Mouse (Mus musculus) erythroid progenitor cell, adult 5-6 weeks (primary cell): Measurements from ENCODE around the gene Slc25a13. TPM values are rescaled to one million over a fixed set of nuclear protein-coding genes. Genes with fewer than 3 reads are reported as not detected.

Source experiments
- ATAC-seq: replicated peaks from 2 replicates; pipeline ENCODE4 v1.8.0; 2016; ENCODE audit warnings: moderate number of reproducible peaks, mild to moderate bottlenecking, moderate TSS enrichment, inconsistent platforms; ENCODE audit not compliant: poor library complexity, low FRiP score, severe bottlenecking
- total RNA-seq, 2 experiments: library from RNA; stranded (forward) in 1 of 2; stranded (reverse) in 1 of 2; fragments of 150-400 nt in 1 of 2; fragments of 186-747, 209-891 nt in 1 of 2; gene quantifications; 2 replicates each; pipeline versions ENCODE4 v1.2.3 to v1.2.4; 2015 to 2017; ENCODE audit warnings: low replicate concordance in 2 of 2

Slc25a13 gene
- total RNA-seq, 2 experiments from 2014 or later, result 0.38 to 4.2 TPM

DNA sequence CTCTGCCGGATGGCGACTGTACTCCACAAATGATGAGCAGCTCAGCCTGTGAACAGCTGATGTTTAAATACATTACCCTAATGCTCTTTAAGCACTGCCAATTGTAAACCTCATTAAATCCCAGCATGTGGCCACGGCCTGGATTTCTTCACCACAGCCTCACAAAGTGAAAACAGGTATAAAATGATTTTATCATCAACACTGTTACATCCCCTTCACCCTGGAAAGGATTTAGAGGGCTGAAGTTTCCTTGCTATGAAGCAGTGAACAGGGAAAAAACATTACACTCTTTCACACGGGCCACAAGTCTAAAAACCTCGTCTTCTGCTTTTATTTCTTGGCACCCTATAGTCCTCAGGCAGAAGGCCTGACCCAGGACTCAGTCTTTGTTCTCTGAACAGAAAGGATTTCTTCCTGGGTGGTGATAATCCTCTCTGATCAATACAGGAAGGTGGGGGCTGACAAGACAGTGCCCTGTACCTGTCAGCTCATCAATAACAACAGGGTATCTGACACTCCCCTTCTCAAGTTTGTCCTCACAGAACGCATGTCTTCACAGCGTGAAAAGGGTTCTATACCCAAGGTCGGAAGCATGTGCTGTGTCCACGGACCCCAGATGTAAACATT is 42.9 kb downstream of the Slc25a13 start:
- ATAC-seq, result no peak

DNA sequence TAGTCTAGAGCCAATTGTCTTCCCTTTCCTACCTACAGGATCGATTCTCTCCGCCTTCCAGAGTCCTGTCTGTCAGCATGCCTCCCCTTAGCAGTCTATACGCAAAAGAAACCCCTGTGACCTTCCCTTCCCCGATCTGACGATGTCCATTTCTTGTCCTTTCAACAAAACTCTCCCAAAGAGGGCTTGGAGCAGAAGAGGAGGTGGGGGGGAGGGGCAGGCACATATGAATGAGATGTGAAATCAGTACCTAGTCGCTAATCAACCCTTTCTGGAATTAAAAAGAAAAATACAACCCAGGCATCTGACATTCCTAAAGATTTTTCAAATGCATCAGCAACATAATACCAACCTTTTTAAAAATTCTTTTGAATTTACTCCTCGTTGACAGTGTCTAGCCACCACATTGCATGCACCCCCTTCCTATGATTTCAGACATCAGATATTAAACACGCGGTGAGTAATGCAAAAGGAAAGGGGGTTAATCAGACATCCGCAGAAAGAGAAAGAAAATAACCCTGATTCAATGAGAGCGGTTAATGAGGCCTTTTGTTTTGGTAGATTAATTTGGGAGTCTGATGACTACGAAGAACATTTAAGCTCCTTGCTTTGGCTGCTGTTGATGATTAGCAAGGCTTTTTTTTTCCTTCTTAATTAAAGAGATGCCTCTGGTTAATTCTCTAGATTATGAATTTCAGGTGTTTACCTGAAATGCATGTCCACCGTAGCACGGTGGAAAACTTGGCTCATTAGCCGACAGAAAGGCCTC is 43.6 kb downstream of the Slc25a13 start:
- ATAC-seq, result no peak

DNA sequence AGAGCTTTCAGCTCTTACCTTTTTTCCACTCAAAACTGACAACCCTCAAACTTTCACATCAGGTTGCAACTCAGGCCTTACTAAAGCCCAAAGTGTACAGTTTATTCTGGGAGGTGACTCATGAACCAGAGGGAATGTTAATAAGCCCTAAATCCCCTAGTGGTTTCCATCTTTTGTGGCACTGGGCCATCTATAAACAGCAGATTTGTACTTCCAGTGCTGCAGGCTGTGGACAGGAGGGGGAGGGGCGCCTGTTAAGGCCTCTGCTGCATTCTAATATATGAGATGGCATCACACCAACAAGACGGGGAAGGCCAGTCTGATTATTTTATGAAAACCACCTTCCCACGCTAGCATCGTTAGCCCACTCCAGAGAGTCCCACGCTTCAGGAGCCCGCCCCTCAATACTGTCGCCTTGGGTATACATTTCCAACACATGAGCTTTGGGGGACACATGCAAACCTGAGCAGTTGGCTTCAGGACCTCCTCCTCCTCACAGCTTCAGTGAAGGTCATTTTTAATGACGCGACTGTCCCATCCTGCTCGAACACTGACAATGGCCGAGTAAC is 48.3 kb downstream of the Slc25a13 start:
- ATAC-seq, result no peak

DNA sequence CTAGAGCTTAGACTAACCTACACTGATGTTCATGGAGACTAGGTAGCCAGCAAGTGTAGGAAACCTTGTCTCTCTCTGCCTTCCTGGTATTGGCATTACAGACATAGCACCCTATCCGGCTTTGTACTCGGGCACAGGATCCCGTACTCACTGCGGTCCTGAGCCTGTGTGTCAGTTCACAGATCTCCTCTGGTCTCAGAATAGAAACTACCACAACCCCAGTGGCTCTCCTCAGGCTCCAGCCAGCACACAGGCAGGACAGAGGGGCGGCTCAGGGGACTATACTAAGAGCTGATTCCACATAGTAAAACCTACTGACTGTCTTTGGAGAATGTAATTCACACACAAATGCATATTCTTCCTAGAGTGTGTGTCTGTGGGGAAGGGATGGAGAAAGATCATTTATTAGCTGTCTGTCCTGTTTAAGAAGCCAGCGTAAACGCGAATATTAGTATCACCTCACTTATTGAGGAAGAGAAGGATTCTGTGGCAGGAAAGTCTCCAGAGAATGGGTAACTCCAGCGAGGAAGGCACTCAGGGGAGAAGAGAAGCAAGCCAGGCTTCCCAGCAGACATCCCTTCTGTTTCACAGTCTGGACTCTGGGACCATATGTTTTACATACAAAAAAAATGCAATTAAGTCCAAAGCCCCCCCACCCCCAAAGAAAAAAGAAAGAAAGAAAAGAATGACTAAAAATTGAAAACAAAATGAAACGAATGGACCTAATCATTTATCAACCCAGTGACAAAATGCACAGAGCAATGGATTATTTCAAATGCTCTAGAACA is 49.4 kb downstream of the Slc25a13 start:
- no peak for ATAC-seq

DNA sequence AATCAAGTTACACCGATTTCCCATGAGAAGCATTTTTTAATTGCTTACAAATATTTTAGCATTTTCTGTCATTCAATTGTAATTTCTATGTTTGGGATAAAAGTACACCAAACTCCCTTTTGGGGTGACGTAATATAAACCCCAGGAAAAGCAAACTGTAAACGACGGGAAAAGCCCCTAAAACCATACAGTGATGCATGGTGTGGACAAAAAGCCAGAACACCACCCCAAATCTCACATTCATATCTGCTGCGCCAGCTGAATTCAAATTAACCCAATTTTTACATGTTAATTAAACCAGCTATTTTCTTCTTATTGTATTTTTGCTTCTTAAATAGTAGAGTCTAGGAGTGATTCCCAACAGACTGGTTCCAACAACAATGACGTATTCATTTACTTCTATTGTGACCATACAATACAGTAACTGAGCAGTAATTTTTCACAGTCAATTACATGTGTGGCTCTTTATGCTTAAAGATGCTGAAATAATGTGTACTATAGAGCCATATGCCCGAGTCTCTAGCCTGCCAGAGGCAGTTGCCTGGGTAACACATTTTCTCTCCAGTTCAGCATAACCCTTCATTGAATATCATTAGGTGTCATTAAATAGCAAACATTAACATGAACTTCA is 53.9 kb downstream of the Slc25a13 start:
- ATAC-seq, result no peak

DNA sequence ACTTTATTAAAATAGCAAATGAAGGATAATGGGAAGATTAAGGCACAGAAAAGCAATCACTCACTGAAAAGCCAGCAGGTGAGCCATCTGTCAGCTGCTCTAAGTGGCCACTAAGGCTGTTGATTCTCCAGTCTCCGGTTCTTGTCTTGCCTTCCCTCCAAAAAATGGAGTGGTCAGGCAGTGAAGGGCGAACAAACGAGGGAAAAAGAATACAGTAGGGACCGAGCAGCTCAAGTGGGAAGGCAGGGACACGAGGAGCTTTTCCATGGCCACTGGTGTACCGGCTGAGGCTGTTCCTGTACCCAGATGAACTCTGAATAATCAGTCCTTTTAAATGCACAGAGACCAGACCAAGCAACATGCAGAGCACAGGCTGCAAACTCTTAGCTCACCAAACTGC is 54.8 kb downstream of the Slc25a13 start:
- no peak for ATAC-seq

DNA sequence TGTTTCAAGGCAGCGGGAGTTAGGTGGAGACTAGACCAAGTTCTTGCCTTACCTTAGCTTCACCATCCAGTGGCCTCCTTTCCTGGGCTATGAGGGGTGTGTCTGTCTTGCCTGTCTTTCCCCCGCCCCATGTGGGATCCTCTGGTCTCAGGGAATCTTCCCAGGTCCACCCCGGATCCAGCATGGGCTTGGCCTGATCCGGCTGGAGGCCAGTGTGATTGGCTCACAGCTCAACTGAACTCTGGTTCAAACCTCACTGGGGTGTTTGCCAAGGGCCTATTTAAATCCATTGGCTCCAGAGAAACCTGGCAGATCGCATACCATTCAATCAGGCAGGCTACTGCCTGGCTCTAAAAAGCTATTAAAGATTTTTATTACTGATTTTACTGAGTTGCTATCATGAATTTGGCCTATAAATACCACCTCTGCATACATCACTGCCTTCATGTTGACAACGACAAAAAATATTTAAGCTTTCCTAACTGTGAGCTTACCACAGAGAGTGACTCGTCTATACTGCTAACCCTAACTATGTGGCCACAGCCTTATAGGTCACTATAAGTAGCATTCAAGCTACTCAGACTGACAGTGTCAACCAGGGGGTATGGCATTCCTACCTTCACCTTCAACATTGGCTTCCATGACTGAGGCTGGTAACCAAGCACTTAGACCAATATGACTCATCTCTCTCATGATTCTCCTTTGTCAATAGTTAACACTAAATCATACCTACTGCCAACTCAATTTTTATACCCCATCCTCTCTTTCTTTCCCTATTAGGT is 56.1 kb downstream of the Slc25a13 start:
- no peak for ATAC-seq

DNA sequence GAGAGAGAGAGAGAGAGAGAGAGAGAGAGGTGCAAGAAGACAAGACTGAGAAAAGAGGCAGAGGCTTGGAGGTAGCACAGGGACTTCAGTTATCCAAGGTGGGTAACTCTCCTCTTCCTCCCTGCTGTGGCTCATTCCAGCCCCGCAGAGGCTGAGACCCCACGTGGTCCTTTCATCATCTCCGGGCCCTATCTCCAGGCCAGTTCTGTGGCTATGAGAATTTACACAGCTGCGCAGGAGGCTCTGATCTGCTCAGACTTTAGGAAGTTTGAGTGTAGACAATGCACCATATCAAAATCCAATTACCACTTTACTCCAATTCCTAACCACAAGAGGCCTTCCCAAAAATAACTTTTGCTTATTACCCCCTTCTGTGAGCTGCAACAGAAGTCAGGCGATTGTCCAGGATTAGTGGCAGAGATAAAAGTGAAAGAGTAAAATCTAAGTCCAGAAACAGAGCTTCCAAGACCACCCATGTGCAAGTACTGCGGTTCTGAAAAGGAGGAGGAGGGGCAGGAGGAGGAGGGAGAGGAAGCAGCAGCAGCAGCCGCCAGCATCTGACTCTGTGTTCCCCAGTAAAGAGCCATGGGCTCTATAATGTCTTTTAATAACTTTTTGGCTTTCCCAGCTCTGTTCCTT is 57.6 kb downstream of the Slc25a13 start:
- ATAC-seq, result no peak

DNA sequence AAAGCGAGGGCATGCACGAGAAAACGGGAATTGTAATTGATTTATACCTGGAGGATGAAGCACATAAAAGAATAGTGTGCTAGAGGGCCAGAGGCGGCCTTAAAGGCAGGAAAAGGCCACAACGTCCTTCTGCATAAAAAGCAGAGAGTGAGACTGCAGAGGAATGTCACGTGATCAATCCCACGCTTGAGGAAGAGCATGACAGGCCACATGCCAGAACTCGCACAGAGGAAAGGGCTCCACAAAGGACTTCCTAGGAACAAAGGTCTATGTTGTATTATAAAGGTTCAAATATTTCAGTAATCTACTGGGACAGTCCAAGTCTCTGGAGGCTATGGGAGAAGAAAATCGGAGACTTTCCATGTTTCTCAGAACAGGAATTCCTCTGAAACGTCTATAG is 63.5 kb downstream of the Slc25a13 start:
- ATAC-seq, result no peak

DNA sequence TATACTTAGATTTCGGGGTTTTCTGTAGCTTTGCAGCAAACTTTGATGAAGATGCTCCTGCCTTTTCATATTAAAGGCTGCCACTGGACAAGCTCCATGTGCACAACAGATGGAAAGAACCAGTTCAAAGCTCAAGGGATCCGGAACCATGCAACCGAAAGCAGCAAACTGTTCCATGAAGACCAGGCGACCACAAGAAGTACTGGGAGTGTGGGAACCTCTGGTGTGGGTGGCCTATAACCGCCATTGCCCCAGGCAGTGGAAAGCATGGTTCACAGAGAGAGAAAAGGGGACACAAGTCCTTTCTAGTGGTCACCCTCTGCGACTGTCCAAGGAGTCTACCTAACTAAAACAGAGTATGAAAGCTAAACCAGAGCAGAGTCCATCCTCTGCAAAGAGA is 66.2 kb downstream of the Slc25a13 start:
- ATAC-seq, result no peak

DNA sequence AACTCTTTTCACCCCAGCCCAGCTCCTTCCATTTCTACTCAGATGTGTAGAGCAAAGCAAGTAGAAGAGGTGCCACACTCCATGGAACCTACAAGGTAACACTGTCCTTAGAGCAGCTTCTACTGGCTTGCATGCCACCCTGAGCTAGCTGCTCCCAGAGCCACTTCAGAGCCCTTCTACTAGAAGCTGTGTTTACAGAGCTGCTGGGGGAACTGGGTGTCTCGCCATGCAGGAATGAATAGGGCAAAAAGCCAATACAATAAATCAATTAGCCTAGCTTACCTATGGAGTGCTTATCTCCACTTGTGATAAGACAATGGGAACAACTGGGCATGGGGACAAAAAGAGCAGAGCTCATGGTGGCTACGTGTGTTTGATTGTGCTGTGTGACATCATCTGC is 67.2 kb downstream of the Slc25a13 start:
- ATAC-seq, result no peak

DNA sequence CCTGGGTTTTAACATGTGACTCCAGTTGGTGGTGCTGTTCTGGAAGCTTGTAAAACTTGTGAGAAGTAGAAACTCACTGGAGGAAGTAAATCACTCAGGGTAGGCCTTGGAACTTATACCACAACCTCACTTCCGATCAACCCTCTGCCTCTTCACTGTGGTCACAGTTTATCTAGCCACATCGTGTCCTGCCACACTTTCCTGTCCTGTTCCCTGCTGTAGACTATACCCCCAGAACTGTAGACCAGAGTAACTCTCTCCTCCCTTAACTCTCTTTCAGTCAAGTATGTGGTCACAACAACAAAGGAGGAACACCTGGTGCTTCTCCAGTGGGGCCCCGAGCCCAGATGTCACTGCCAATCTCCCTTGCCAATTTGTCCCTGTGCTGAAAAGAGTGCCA is 67.6 kb downstream of the Slc25a13 start:
- no peak for ATAC-seq

DNA sequence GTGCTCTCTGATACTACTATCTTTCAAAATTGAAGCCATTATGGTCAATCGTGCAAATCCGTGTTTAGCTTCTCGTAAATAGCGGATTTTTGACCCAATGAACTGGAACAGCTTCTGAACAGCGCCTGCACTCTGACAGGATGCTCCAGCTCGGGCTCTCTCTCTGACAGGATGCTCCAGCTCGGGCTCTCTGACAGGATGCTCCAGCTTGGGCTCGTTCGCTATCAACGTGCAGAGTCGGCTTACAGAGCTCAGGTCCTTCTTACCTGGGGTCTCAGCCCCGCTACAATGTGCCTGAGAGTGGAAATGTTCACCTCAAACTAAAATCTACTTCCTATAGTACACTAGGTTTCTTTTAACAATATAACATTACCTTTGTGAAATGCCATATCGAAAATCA is 71.6 kb downstream of the Slc25a13 start:
- ATAC-seq, result no peak

DNA sequence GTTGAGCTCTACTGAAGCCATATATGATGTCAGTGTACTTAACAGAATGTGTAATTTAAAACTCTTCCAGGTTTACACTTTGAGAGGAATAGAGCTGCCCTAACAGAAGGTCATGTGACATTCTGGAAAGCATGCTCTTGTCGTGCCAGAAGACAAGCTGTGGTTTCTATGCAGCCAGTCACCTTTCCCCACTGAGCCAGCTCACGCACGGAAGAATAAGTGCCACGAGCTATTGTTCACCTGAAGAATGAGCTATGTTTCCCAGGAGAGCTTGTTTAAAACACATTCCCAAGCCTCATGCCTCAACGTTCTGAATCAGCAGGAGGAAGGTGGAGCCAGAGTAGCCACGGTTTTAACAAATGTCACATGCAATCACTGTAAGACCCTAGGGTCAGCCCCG is 73.4 kb downstream of the Slc25a13 start:
- no peak for ATAC-seq

DNA sequence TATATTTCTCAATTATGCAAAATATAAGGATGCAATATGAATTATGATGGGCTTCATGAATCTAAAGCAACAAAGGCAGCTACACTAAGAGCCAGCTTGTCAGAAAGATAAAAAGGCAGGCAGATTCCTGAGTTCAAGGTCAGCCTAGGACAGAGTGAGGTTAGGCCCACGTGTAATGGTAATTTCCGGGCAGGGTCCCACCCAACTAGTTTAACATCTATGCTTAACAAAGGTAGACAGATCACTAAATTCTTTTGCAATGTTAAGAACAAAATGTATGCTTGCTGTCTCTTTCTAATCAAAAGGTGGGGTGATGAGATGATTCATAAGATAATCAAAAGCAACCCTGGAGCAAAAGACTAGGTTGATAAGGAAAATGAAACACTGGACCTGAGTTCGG is 76.6 kb downstream of the Slc25a13 start:
- no peak for ATAC-seq

DNA sequence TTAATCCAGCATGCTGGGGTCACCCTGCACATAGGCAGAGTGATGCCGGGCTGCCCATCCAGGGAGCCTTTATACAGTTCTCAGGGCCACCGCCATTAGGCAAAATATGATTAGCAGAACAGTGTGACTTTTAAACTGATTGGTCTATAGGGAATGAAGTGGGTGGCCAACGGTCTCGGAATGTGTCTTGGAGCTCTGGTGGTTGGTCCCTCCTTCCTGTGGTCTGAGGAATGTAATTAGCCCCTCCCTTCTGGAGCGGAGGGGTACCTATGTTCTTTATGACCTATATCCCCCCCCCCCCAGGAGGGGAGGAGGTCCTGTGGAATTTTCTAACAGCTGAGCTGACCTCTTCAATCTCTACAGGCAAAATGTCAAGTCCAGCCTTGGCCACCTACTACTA is 77.9 kb downstream of the Slc25a13 start:
- no peak for ATAC-seq

DNA sequence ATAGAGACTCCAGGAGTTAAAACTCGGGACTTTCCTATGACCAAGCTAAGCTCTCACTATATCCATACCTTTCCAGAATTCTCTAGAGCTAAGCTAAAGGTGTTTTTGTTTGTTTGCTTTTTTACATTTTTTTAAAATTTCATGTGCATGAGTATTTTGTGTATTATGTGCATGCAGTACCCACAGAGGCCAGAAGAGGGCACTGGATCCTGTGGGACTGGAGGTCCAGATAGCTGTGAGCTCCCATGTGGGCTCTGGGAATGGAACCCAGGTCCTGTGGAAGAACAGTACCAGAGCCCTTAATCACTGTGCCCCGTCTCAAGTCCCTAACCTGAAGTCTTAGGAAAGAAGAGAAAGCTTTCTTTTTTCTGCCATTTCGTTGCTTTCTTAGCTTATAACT is 80.2 kb downstream of the Slc25a13 start:
- no peak for ATAC-seq

DNA sequence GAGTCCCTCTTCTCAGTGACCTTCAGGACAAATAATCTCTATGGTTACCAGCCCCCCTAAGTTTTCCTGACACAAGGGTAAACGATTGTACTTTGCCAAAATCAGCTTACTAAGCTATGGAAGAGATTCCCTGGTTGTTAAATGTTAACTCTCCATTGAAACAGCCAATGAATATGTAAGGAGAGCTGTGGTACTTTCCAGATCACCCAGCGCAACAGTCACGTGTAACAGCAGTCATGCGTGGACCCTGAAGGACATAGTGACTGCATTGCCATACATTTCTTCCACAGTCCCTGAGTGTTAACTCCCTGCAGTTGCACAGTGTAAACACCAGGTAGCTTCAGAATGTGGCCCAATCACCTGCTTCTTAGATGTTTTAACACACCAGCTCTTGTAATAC is 82.0 kb downstream of the Slc25a13 start:
- ATAC-seq, result no peak

DNA sequence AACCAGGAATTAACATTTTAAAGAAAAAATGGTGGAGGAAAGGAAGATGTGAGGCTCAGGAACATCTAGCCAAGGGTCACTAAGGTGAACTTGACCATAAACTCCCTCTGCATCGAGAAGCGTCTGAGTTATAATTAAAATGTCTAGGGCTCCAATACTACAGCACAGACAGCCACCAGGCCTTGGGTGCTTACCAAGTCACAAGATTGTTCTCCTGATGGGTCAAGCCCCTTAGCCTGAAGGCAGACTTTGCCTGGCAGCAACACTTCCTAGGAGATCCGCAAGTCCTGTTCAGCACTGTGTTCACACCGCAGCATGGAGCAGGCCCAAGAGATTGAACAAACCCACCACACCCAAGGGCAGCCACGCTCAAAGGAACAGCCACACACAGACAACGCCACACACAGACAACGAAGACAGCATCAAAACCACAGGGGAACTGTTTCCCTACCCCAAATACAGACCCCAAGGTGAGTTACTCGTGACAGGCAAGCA is 83.4 kb downstream of the Slc25a13 start:
- ATAC-seq, result no peak
